Mouse (Mus musculus) ES-E14 (cell line): ENCODE measurements at regions not wholly inside any gene's neighbourhood (a gene's known extent, or its start where the extent isn't known, plus 50 kb on each side); places are given as distances from the start of the nearest gene placed in this dataset.

Experiments used
- DNase-seq: peaks from one replicate; pipeline ENCODE4 v3.0.0-alpha.2; 2013; ENCODE audit warnings: low read depth, low spot score
- H3K27ac ChIP-seq: 2 replicates; pipeline ENCODE4 v1.5.1; 2012; ENCODE audit warnings: low read depth, mild to moderate bottlenecking, low read length, moderate library complexity, mixed read lengths; ENCODE audit not compliant: poor library complexity, insufficient read depth, severe bottlenecking
- H3K36me3 ChIP-seq: 2 replicates; pipeline ENCODE4 v1.6.1; 2012; ENCODE audit warnings: mild to moderate bottlenecking, low read length, moderate library complexity, mixed read lengths; ENCODE audit not compliant: control insufficient read depth, poor library complexity, insufficient read depth, severe bottlenecking
- H3K4me1 ChIP-seq, 2 experiments: fragments of 150-350 bp in 1 of 2; sonication (generic) in 1 of 2; 2 replicates each; pipeline ENCODE4 v1.6.1; 2012; ENCODE audit warnings: low read length in 2 of 2, mild to moderate bottlenecking in 1 of 2, mixed read lengths in 1 of 2; ENCODE audit not compliant: control insufficient read depth in 2 of 2, insufficient read depth in 2 of 2, poor library complexity in 1 of 2
- H3K4me3 ChIP-seq, 2 experiments: fragments of 150-350 bp in 1 of 2; sonication (generic) in 1 of 2; 2 replicates each; pipeline ENCODE4 v1.5.1; 2012; ENCODE audit warnings: low read length in 2 of 2, low read depth in 1 of 2, mild to moderate bottlenecking in 1 of 2, mixed read lengths in 1 of 2; ENCODE audit not compliant: insufficient read depth in 1 of 2, poor library complexity in 1 of 2, severe bottlenecking in 1 of 2
- H3K9ac ChIP-seq: 2 replicates; pipeline ENCODE4 v1.6.1; 2012; ENCODE audit warnings: low read depth, mild to moderate bottlenecking, low read length, mixed read lengths; ENCODE audit not compliant: poor library complexity, insufficient read depth, severe bottlenecking
- H3K9me3 ChIP-seq: fragments of 150-350 bp; sonication (generic); 2 replicates; pipeline ENCODE4 v1.6.1; 2012; ENCODE audit warnings: low read depth, mild to moderate bottlenecking, low read length; ENCODE audit not compliant: control insufficient read depth, insufficient read depth
- CHD2 ChIP-seq: IDR thresholded peaks from 2 replicates; pipeline ENCODE4 v1.6.1; 2014; ENCODE audit warnings: mild to moderate bottlenecking, low read depth, low read length, inconsistent platforms
- HCFC1 ChIP-seq: IDR thresholded peaks from 2 replicates; pipeline ENCODE4 v1.6.1; 2012; ENCODE audit warnings: low read length, inconsistent platforms, borderline replicate concordance; ENCODE audit not compliant: insufficient read depth
- MAFK ChIP-seq: IDR thresholded peaks from 2 replicates; pipeline ENCODE4 v1.6.1; 2014; ENCODE audit warnings: mild to moderate bottlenecking, low read depth, low read length, inconsistent platforms; ENCODE audit not compliant: insufficient read depth
- ZC3H11A ChIP-seq: IDR thresholded peaks from 2 replicates; pipeline ENCODE4 v1.6.1; 2012; ENCODE audit warnings: low read depth, mild to moderate bottlenecking, inconsistent platforms, low read length, borderline replicate concordance
- ZNF384 ChIP-seq: IDR thresholded peaks from 2 replicates; pipeline ENCODE4 v1.6.1; 2012; ENCODE audit warnings: low read depth, low read length, inconsistent platforms
- in situ Hi-C, 2 experiments: fragments of 600-800 bp; cut with MboI; formaldehyde crosslinking; loops; one replicate each; pipeline ENCODE4 v1.15.1; 2025; ENCODE audit warnings: low sequenced_read_pairs in 2 of 2, inconsistent platforms in 1 of 2; ENCODE audit not compliant: unreplicated experiment in 2 of 2

- no peak overlapping the region for H3K4me3 ChIP-seq
- in situ Hi-C loops = no loop called here
- H3K4me1 ChIP-seq = no peaks in the 10 kb centered on the region
- DNase-seq = no peak
- no peaks in the 10 kb centered on the region for H3K9me3 ChIP-seq
- TF ChIP-seq HCFC1 (no peak), ZC3H11A (no peak), CHD2 (no peak), MAFK (no peak), ZNF384 (no peak)
- H3K36me3 ChIP-seq = no peaks in the 10 kb centered on the region
- H3K27ac ChIP-seq = no peak overlapping the region
- no peak overlapping the region for H3K9ac ChIP-seq
Measured at GRCm38 (mm10) chr3:128616675-128617074, 583.0 kb upstream of the Pitx2 start.

- H3K36me3 ChIP-seq = no peaks in the 10 kb centered on the region
Measured at GRCm38 (mm10) chr3:128613657-128614056, 586.0 kb upstream of the Pitx2 start.

GRCm38 (mm10) chr3:128610731-128611130 is 588.9 kb upstream of the Pitx2 start:
- Histone ChIP-seq H3K4me3 (no peak overlapping the region), H3K36me3 (no peaks in the 10 kb centered on the region), H3K9me3 (no peaks in the 10 kb centered on the region), H3K27ac (no peak overlapping the region), H3K9ac (no peak overlapping the region), H3K4me1 (no peaks in the 10 kb centered on the region)
- in situ Hi-C loops = no loop called here
- TF ChIP-seq HCFC1 (no peak), MAFK (no peak)
- DNase-seq = no peak

More at GRCm38 (mm10) chr3:128613657-128614056, 586.0 kb upstream of the Pitx2 start:
- DNase-seq = no peak
- TF ChIP-seq ZNF384 (no peak), ZC3H11A (no peak), CHD2 (no peak), HCFC1 (no peak), MAFK (no peak)
- Histone ChIP-seq H3K9me3 (no peaks in the 10 kb centered on the region), H3K4me1 (no peaks in the 10 kb centered on the region), H3K4me3 (no peak overlapping the region), H3K9ac (no peak overlapping the region), H3K27ac (no peak overlapping the region)
- in situ Hi-C loops = no loop called here

- Histone ChIP-seq H3K9me3 (no peaks in the 10 kb centered on the region), H3K4me3 (no peak overlapping the region), H3K9ac (no peak overlapping the region), H3K4me1 (no peaks in the 10 kb centered on the region), H3K27ac (no peak overlapping the region), H3K36me3 (no peaks in the 10 kb centered on the region)
- in situ Hi-C loops = no loop called here
- no peak for TF ChIP-seq ZC3H11A
- no peak for TF ChIP-seq MAFK
- no peak for TF ChIP-seq HCFC1
- no peak for TF ChIP-seq CHD2
- no peak for TF ChIP-seq ZNF384
- no peak for DNase-seq
Measured at GRCm38 (mm10) chr3:128608694-128609093, 591.0 kb upstream of the Pitx2 start.

GRCm38 (mm10) chr3:128575339-128576129 is 624.1 kb upstream of the Pitx2 start:
- in situ Hi-C loops = no loop called here
- no peak for DNase-seq
- Histone ChIP-seq H3K4me3 (no peak overlapping the region), H3K27ac (no peak overlapping the region), H3K9me3 (no peaks in the 10 kb centered on the region), H3K36me3 (no peaks in the 10 kb centered on the region), H3K9ac (no peak overlapping the region), H3K4me1 (no peaks in the 10 kb centered on the region)
- TF ChIP-seq HCFC1 (no peak), CHD2 (no peak), ZNF384 (no peak), ZC3H11A (no peak), MAFK (no peak)
